Mouse (Mus musculus) heart, postnatal 14 days (tissue): ENCODE results near the gene Eif2b3. TPM values are rescaled to one million over a fixed set of nuclear protein-coding genes. Genes with fewer than 3 reads are reported as not detected.
A peak's percentile ranks its signal among the peaks of the same experiment; 100 is the strongest.

ENCODE experiments used
- DNase-seq, 2 experiments: peaks; one replicate each; pipeline ENCODE4 v3.0.0; 2021 to 2022
- intact Hi-C: fragments of 180-260 bp; cut with DNase I; formaldehyde crosslinking; loops from one replicate; pipeline ENCODE4 v1.15.1; 2025
- total RNA-seq, 2 experiments: library from RNA; stranded (reverse); gene quantifications; 2 replicates each; pipeline ENCODE4 v1.2.3; 2021

The Eif2b3 gene
- total RNA-seq, 2 experiments from 2014 or later: 14.9 to 15.5 TPM

GRCm38 (mm10) chr4:117133366-117133796, 114.2 kb downstream of the Eif2b3 start:
- intact Hi-C loops: no loop called here
- DNase-seq: no peak

DNA sequence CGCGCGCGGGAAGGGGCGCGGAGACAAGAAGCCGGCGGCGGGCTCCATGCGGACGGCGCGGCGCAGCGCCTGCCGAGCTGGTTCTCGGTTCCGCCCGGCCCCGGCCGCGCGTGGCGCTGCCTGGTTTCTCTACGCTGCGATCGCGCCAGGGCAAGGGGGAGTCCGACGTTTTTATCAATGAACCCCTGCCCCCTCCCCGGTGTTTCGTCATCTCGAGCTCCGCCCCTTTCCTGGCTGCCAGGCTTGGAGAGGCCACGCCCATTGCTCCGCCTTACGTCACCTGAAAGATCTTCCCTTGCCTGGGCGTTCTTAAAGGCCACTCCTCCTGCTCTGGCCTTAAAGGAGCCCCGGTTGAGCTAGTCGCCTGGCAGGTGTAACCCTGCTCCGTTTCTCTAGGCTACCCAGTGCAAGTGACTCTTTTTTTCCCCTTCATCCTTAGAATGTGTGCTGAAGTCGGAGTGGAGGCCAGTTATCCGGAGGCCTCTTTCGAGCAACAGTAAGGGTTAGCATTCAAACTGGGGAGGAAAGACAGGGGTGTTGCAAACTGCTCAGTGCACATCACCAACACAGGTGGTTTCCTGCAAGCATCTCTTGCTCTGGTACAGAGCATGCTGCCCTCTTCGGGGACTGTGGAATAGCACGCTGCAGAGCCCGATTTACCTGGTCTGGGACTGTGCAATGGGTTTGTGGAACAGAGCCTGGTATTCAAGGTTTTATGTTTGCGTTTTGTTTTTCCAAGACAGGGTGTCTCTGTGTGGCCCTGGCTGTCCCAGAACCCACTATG, 114.8 kb downstream of the Eif2b3 start, which contains the start of gene Plk3:
Gene Plk3 (minus strand): TSS at position 147 of the 784 bp plus-strand sequence.
- intact Hi-C loops: no loop called here
- peak; percentile 96 to 97 for DNase-seq

GRCm38 (mm10) chr4:117134601-117134995, 115.4 kb downstream of the Eif2b3 start:
- no peak for DNase-seq
- intact Hi-C loops: no loop called here

GRCm38 (mm10) chr4:117136034-117136433, 116.8 kb downstream of the Eif2b3 start:
- no peak for DNase-seq
- intact Hi-C loops: no loop called here

Other genes with a start within 250 kb of the Eif2b3 start
- 1 to 10 TPM; 8.6 to 9.3 TPM for gene Toe1, start 211.8 kb upstream of the Eif2b3 start, total RNA-seq
- gene Mutyh, start 211.7 kb upstream of the Eif2b3 start, total RNA-seq: under 1 TPM; 0.88 to 0.96 TPM
- 1 to 10 TPM; 3.2 to 3.6 TPM for gene Hpdl, start 197.7 kb upstream of the Eif2b3 start, total RNA-seq
- 1 to 10 TPM; 1.1 to 1.6 TPM for gene Zswim5, start 142.0 kb upstream of the Eif2b3 start, total RNA-seq
- gene Urod, start 25.0 kb upstream of the Eif2b3 start, total RNA-seq: 100 to 1,000 TPM in 1 of 2 experiments, 10 to 100 TPM in 1; 92.7 to 106 TPM
- gene Hectd3, start 24.1 kb upstream of the Eif2b3 start, total RNA-seq: 10 to 100 TPM; 18.6 to 18.9 TPM
- gene Ptch2, start 76.7 kb downstream of the Eif2b3 start, total RNA-seq: 1 to 10 TPM; 1.5 to 1.7 TPM
- gene Btbd19, start 106.3 kb downstream of the Eif2b3 start, total RNA-seq: 1 to 10 TPM; 3.3 to 5.5 TPM
- not detected for gene Tctex1d4, start 107.4 kb downstream of the Eif2b3 start, total RNA-seq
- gene Plk3, start 114.6 kb downstream of the Eif2b3 start, total RNA-seq: 1 to 10 TPM; 1.8 to 3.1 TPM
- gene Rps8, start 136.8 kb downstream of the Eif2b3 start, total RNA-seq: 100 to 1,000 TPM; 590 to 604 TPM
- 1 to 10 TPM; 1.7 to 3.4 TPM for gene Kif2c, start 163.2 kb downstream of the Eif2b3 start, total RNA-seq
- gene Tmem53, start 232.5 kb downstream of the Eif2b3 start, total RNA-seq: 10 to 100 TPM; 22.6 to 31.5 TPM
- gene Armh1, start 232.7 kb downstream of the Eif2b3 start, total RNA-seq: under 1 TPM; 0.15 to 0.33 TPM